In genomic region chr2:125384415-125384814, GRCm38 (mm10) we compare ENCODE assay signal across 15 mouse cellular contexts.
"Had no signal": no experiment of that assay in that cellular context is flagged by ENCODE, and none has a peak within 500 bp of the region (broad histone marks: within the 10 kb centered on the region; RNA-seq: fewer than 3 reads in every experiment).

No protein-coding gene starts in this region.

- H3K4me1 ChIP-seq: limb, embryonic 12.5 days; liver, embryonic 13.5 days; midbrain, embryonic 12.5 days; neural tube, embryonic 15.5 days had no signal

- H3K4me2 ChIP-seq: limb, embryonic 12.5 days; liver, embryonic 13.5 days; midbrain, embryonic 12.5 days; neural tube, embryonic 15.5 days had no signal

- H3K27me3 ChIP-seq: limb, embryonic 12.5 days; liver, embryonic 13.5 days; midbrain, embryonic 12.5 days; neural tube, embryonic 15.5 days had no signal

- H3K4me3 ChIP-seq: limb, embryonic 12.5 days; liver, embryonic 13.5 days; megakaryocyte, embryonic 14.5 days; midbrain, embryonic 12.5 days; neural tube, embryonic 15.5 days had no signal

- ATAC-seq: liver, postnatal 0 days had no signal

- H3K36me3 ChIP-seq: liver, embryonic 13.5 days had no signal

- DNase-seq: kidney, adult 18-20 months; kidney, postnatal 14 days; layer of hippocampus, postnatal 36 days; liver; liver, embryonic 13.5 days; liver, postnatal 0 days; right cerebral cortex, adult 18-20 months; right cerebral cortex, postnatal 25 days; thymus, postnatal 4 days had no signal

- H3K27ac ChIP-seq: limb, embryonic 12.5 days; liver, embryonic 13.5 days; macrophage; midbrain, embryonic 12.5 days; neural tube, embryonic 15.5 days; stomach, postnatal 0 days had no signal

- H3K9me3 ChIP-seq: limb, embryonic 12.5 days; liver, embryonic 13.5 days; megakaryocyte, embryonic 14.5 days; midbrain, embryonic 12.5 days; neural tube, embryonic 15.5 days had no signal

- H3K9ac ChIP-seq: limb, embryonic 12.5 days; liver, embryonic 13.5 days; liver, postnatal 0 days; midbrain, embryonic 12.5 days; neural tube, embryonic 15.5 days had no signal
